Mouse (Mus musculus) midbrain, embryonic 13.5 days (tissue): ENCODE results near the gene 1700001C19Rik. TPM values are rescaled to one million over a fixed set of nuclear protein-coding genes. Genes with fewer than 3 reads are reported as not detected.
A peak's percentile ranks its signal among the peaks of the same experiment; 100 is the strongest.

Experiments
- ATAC-seq: fragments of 200-750 bp; cut with Nextera tagmentation; 2 replicates; pipeline ENCODE4 v1.8.0; 2017; ENCODE audit warnings: mild to moderate bottlenecking, moderate TSS enrichment, moderate library complexity
- H3K27ac ChIP-seq: fragments of 300-500 bp; sonication (generic); 2 replicates; pipeline ENCODE4 v1.5.1; 2015; ENCODE audit warnings: inconsistent platforms, mild to moderate bottlenecking, moderate library complexity
- H3K27me3 ChIP-seq: fragments of 300-500 bp; sonication (generic); 2 replicates; pipeline ENCODE4 v1.6.1; 2015; ENCODE audit warnings: mild to moderate bottlenecking, inconsistent platforms
- H3K36me3 ChIP-seq: fragments of 300-500 bp; sonication (generic); 2 replicates; pipeline ENCODE4 v1.6.1; 2015; ENCODE audit warnings: mild to moderate bottlenecking, inconsistent platforms
- H3K4me1 ChIP-seq: fragments of 300-500 bp; sonication (generic); replicated peaks from 2 replicates; pipeline ENCODE4 v1.6.1; 2015; ENCODE audit warnings: inconsistent platforms
- H3K4me2 ChIP-seq: fragments of 300-500 bp; sonication (generic); replicated peaks from 2 replicates; pipeline ENCODE4 v1.6.1; 2015; ENCODE audit warnings: moderate library complexity, mild to moderate bottlenecking, inconsistent platforms
- H3K4me3 ChIP-seq: fragments of 300-500 bp; sonication (generic); replicated peaks from 2 replicates; pipeline ENCODE4 v1.5.1; 2015; ENCODE audit warnings: mild to moderate bottlenecking, inconsistent platforms
- H3K9ac ChIP-seq: fragments of 300-500 bp; sonication (generic); replicated peaks from 2 replicates; pipeline ENCODE4 v1.6.1; 2015; ENCODE audit warnings: mild to moderate bottlenecking, inconsistent platforms
- H3K9me3 ChIP-seq: fragments of 300-500 bp; sonication (generic); 2 replicates; pipeline ENCODE4 v1.6.1; 2016; ENCODE audit warnings: mild to moderate bottlenecking, inconsistent platforms
- WGBS: fragments of 180-500 bp; shearing (Covaris S2); methylation state at CpG from one replicate; pipeline ENCODE4 v1.1.7; 2015; 5-methylcytosine and 5-hydroxymethylcytosine counted together
- polyA plus RNA-seq: library from polyadenylated mRNA; unstranded; fragments of >200 nt; fragmentation: Nextera tagmentation; extraction: Ambion mirVana; gene quantifications from 2 replicates; pipeline ENCODE4 v1.2.1, GENCODE M21; 2015

The 1700001C19Rik gene
- polyA plus RNA-seq, 1 experiment from 2014 or later: 0.62 TPM

- ATAC-seq: no peak
- H3K27ac ChIP-seq: no peak within 1 kb of the TSS
- WGBS: 21% methylated on average over 10 of the region's 10 CpGs
Measured at GRCm38 (mm10) chr17:47385145-47385544, 52.0 kb downstream of the 1700001C19Rik start, which contains the start of gene Guca1b. Guca1b (plus strand) TSS chr17:47385393.

GRCm38 (mm10) chr17:47384064-47384463, 53.1 kb downstream of the 1700001C19Rik start:
- Histone ChIP-seq H3K27ac (no peak overlapping the region), H3K9me3 (0 out of 2 replicates have a peak, but pooled peaks cover 3% of the 10 kb centered on the region), H3K36me3 (peaks cover 27% of the 10 kb centered on the region), H3K9ac (no peak overlapping the region), H3K4me3 (no peak overlapping the region), H3K27me3 (no peaks in the 10 kb centered on the region), H3K4me2 (no peak overlapping the region), H3K4me1 (peaks cover 10% of the 10 kb centered on the region; the same call in 1 of the 2 replicates)
- ATAC-seq: no peak
- WGBS: 93% methylated on average over 3 of the region's 3 CpGs

More at GRCm38 (mm10) chr17:47385145-47385544, 52.0 kb downstream of the 1700001C19Rik start, which contains the start of gene Guca1b:
- Histone ChIP-seq H3K4me3 (no peak within 1 kb of the TSS), H3K4me1 (peaks cover 10% of the 10 kb centered on the region; the same call in 1 of the 2 replicates), H3K9me3 (0 out of 2 replicates have a peak, but pooled peaks cover 3% of the 10 kb centered on the region), H3K9ac (no peak within 1 kb of the TSS), H3K27me3 (no peaks in the 10 kb centered on the region), H3K4me2 (no peak within 1 kb of the TSS), H3K36me3 (peaks cover 16% of the 10 kb centered on the region)

- no peak for ATAC-seq
- 90% methylated on average over 4 of the region's 4 CpGs for WGBS
- H3K4me2 ChIP-seq: no peak overlapping the region
Measured at GRCm38 (mm10) chr17:47383266-47383665, 53.9 kb downstream of the 1700001C19Rik start.

GRCm38 (mm10) chr17:47381917-47382316, 55.3 kb downstream of the 1700001C19Rik start:
- Histone ChIP-seq H3K36me3 (peaks cover 47% of the 10 kb centered on the region), H3K9ac (no peak overlapping the region)
- 42% methylated on average over 11 of the region's 11 CpGs for WGBS

More at GRCm38 (mm10) chr17:47383266-47383665, 53.9 kb downstream of the 1700001C19Rik start:
- H3K9ac ChIP-seq: no peak overlapping the region
- H3K27me3 ChIP-seq: no peaks in the 10 kb centered on the region
- peaks cover 34% of the 10 kb centered on the region for H3K36me3 ChIP-seq
- H3K4me1 ChIP-seq: peaks cover 10% of the 10 kb centered on the region; the same call in 1 of the 2 replicates
- 0 out of 2 replicates have a peak, but pooled peaks cover 3% of the 10 kb centered on the region for H3K9me3 ChIP-seq
- H3K4me3 ChIP-seq: no peak overlapping the region
- no peak overlapping the region for H3K27ac ChIP-seq

DNA sequence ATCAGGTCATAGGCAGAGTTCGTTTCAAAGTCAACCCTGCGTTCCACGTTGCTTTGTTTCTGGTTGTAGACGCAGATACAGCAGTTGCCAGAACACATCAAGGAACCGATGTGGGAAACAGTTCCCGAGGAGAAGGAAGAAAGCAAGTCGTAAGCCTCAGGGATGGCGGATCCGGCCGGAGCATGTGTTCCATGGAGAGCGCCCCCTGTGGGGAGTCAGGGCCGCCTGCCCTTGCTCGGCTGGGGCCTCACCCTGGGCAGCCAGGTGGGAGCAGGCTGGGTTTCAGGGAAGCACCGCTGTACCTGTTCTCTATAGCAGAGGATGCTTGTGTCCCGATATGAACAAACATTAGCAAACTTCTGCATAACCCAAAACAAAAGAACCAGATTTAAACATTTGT, 59.0 kb downstream of the 1700001C19Rik start:
- 80% methylated on average over 15 of the region's 15 CpGs for WGBS
- Histone ChIP-seq H3K36me3 (peaks cover 82% of the 10 kb centered on the region), H3K27ac (no peak overlapping the region), H3K27me3 (no peaks in the 10 kb centered on the region), H3K4me3 (no peak overlapping the region), H3K9me3 (no peaks in the 10 kb centered on the region), H3K9ac (no peak overlapping the region), H3K4me1 (peaks cover 7% of the 10 kb centered on the region; the same call in 1 of the 2 replicates), H3K4me2 (no peak overlapping the region)
- no peak for ATAC-seq

More at GRCm38 (mm10) chr17:47381917-47382316, 55.3 kb downstream of the 1700001C19Rik start:
- no peak overlapping the region for H3K4me3 ChIP-seq
- H3K4me1 ChIP-seq: peaks cover 10% of the 10 kb centered on the region; the same call in 1 of the 2 replicates
- H3K27ac ChIP-seq: peak overlapping the region; percentile 30; the same call in 1 of the 2 replicates
- peak; percentile 24; the same call in 1 of the 2 replicates for ATAC-seq
- H3K9me3 ChIP-seq: 0 out of 2 replicates have a peak, but pooled peaks cover 3% of the 10 kb centered on the region
- no peak overlapping the region for H3K4me2 ChIP-seq
- H3K27me3 ChIP-seq: no peaks in the 10 kb centered on the region

GRCm38 (mm10) chr17:47376779-47377280, 60.3 kb downstream of the 1700001C19Rik start:
- Histone ChIP-seq H3K4me1 (peaks cover 5% of the 10 kb centered on the region; the same call in 1 of the 2 replicates), H3K27me3 (no peaks in the 10 kb centered on the region), H3K4me2 (no peak overlapping the region), H3K36me3 (peaks cover 93% of the 10 kb centered on the region), H3K9me3 (no peaks in the 10 kb centered on the region), H3K27ac (no peak overlapping the region), H3K4me3 (no peak overlapping the region), H3K9ac (no peak overlapping the region)
- 90% methylated on average over 6 of the region's 6 CpGs for WGBS
- ATAC-seq: no peak

- no peak overlapping the region for H3K27ac ChIP-seq
- 90% methylated on average over 6 of the region's 6 CpGs for WGBS
- H3K9ac ChIP-seq: no peak overlapping the region
- no peak overlapping the region for H3K4me3 ChIP-seq
- ATAC-seq: no peak
- H3K27me3 ChIP-seq: no peaks in the 10 kb centered on the region
- H3K4me2 ChIP-seq: no peak overlapping the region
- H3K9me3 ChIP-seq: no peaks in the 10 kb centered on the region
- peaks cover 68% of the 10 kb centered on the region for H3K36me3 ChIP-seq
- peaks cover 24% of the 10 kb centered on the region for H3K4me1 ChIP-seq
Measured at GRCm38 (mm10) chr17:47373991-47374390, 63.2 kb downstream of the 1700001C19Rik start.

DNA sequence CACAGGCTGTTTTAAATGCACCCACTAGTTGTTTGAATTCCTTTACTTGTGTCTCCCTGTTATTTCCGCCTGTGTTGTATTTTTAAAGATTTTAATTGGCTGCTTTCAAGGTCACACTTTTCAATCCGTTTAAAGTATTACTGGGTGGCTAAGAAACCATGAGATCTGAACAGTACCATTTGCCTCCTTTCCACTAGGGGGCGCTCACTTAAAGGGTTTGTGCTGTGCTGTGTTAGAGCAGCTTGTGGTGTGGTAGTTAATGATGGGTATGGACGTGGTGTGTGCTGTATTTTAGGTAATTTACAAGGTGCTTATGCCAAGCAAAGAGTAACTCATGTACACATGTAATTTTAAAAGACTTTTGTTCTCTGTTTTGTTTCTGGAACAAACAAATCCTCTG, 65.7 kb downstream of the 1700001C19Rik start:
- Histone ChIP-seq H3K4me1 (peaks cover 24% of the 10 kb centered on the region), H3K9me3 (no peaks in the 10 kb centered on the region), H3K9ac (no peak overlapping the region), H3K27ac (no peak overlapping the region), H3K4me3 (no peak overlapping the region), H3K36me3 (peaks cover 44% of the 10 kb centered on the region), H3K27me3 (peaks cover 11% of the 10 kb centered on the region; the same call in 1 of the 2 replicates), H3K4me2 (0 out of 2 replicates have a peak overlapping the region, but pooled peaks have one; percentile 6)
- ATAC-seq: peak; percentile 67
- WGBS: 6% methylated on average over 4 of the region's 4 CpGs

GRCm38 (mm10) chr17:47369087-47369443, 68.1 kb downstream of the 1700001C19Rik start:
- WGBS: under 1% methylated on average over 20 of the region's 20 CpGs
- H3K27ac ChIP-seq: peak overlapping the region; percentile 76; the same call in 1 of the 2 replicates
- peak; percentile 80 for ATAC-seq

GRCm38 (mm10) chr17:47368401-47369086, 68.6 kb downstream of the 1700001C19Rik start, which contains the start of gene Mrps10:
Mrps10 (plus strand) TSS chr17:47368887.
- peaks cover 34% of the 10 kb centered on the region for H3K27me3 ChIP-seq
- H3K9me3 ChIP-seq: no peaks in the 10 kb centered on the region
- peaks cover 24% of the 10 kb centered on the region for H3K4me1 ChIP-seq
- peak within 1 kb of the TSS; percentile 88 for H3K4me2 ChIP-seq
- peak within 1 kb of the TSS; percentile 79 for H3K4me3 ChIP-seq
- 3% methylated on average over 35 of the region's 35 CpGs for WGBS
- peak; percentile 94 for ATAC-seq
- H3K36me3 ChIP-seq: peaks cover 15% of the 10 kb centered on the region
- peak within 1 kb of the TSS; percentile 76; the same call in 1 of the 2 replicates for H3K27ac ChIP-seq
- H3K9ac ChIP-seq: peak within 1 kb of the TSS; percentile 72

More at GRCm38 (mm10) chr17:47369087-47369443, 68.1 kb downstream of the 1700001C19Rik start:
- peak overlapping the region; percentile 88 for H3K4me2 ChIP-seq
- peaks cover 34% of the 10 kb centered on the region for H3K27me3 ChIP-seq
- peak overlapping the region; percentile 72 for H3K9ac ChIP-seq
- peaks cover 24% of the 10 kb centered on the region for H3K4me1 ChIP-seq
- H3K36me3 ChIP-seq: peaks cover 20% of the 10 kb centered on the region
- no peaks in the 10 kb centered on the region for H3K9me3 ChIP-seq
- H3K4me3 ChIP-seq: peak overlapping the region; percentile 79
